Mouse (Mus musculus) common myeloid progenitor, adult 5-6 weeks (primary cell): Measurements from ENCODE around the gene Crlf1. TPM values are rescaled to one million over a fixed set of nuclear protein-coding genes. Genes with fewer than 3 reads are reported as not detected.

Source experiments
- ATAC-seq: replicated peaks from 2 replicates; pipeline ENCODE4 v1.8.0; 2016; ENCODE audit warnings: low read depth, mild to moderate bottlenecking, moderate TSS enrichment, inconsistent platforms; ENCODE audit not compliant: poor library complexity, severe bottlenecking
- total RNA-seq: library from RNA; stranded (forward); fragments of 200-1000, 187-1606 nt; gene quantifications from 2 replicates; pipeline ENCODE4 v1.2.3, GENCODE M21; 2017

Crlf1 gene
- total RNA-seq, 1 experiment from 2014 or later = not detected

DNA sequence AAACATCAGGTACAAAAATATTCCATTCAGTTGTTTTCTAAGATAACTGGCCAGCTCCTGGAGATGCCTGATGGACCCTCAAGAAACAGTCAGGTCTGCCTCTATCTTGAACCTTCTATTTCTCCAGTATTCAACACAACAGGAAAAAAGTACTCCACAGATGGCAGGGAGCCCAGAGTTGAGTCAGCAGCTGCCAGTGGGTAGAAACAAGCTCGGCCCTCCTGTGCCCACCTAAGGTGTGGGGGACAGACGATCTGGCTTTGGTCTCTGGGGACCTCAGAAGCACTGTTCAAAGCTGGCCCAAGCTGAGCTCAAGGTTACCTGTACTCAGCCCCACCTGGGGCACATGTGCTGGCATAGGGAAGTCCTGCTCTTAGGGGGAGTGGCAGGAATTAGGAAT is 20.5 kb downstream of the Crlf1 start:
- no peak for ATAC-seq

DNA sequence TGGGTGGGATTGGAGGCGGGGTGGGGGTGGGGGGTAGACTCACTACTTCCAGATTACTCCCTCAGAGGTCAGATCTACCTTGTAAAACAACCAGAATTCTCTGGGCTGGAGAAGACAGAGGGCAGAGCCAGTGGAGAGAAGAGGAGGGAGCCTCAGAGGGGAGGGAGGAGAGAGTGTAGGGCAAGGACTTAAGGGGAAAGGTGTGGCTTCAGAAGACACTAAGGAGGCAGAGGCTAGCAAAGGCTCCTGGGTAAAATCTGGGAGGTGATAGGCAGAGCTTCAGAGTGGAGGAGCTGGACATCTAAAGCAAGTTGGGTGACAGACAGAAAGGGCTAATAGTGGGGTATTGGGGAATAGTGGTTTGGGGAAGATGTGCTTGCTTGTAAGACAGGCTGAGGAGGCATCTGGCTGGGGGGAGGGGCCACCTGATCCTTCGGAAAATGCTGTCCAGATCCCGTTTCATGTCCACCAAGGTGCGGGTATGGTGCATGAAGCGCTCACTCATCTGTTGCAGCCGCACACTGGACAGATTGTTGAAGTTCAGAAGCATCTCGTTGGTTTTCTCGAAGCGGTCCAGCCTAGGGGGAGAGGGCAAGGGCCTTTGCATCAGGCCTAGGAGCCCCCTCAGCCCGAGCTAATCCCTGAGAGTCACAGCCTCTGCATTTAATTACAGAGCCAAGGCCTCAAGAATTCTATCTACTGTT is 25.1 kb downstream of the Crlf1 start:
- no peak for ATAC-seq

DNA sequence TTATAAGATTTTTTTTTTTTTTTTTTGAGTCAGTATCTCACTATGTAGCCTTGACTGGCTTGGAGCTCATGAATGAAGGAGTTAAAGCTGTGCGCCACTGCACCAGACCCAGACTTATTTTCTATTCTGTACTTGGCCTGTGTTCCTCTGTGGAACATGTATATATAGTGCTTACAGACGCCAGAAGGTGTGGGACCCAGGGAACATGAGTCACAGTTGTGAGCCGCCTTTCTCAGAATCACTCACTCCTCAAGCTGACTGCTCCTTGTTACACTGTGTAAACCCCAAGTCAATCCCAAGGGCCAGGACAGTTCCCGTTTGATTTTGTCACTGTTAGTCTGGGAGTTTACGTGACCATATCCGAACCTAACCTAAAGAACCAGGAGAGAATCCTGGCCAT is 26.1 kb downstream of the Crlf1 start:
- ATAC-seq = no peak

DNA sequence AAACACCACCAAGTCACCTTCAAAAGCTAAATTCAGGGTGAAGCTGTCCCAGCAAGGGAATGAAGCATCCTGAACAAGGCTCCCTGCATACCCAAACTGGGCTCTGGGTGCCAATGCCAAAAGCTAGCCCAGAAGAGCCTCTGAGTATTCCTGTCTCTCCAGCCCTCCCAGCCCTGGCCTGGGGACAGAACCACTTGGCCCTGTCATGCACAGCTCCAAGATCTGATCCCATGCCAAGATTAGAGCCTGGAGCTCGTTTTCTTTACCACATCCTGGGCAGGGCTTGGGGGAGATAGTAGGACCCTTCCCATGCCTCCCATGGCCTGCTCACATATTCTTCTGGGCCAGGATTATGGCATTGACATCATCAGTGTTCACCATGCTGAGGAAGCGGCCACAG is 26.6 kb downstream of the Crlf1 start:
- ATAC-seq = no peak

DNA sequence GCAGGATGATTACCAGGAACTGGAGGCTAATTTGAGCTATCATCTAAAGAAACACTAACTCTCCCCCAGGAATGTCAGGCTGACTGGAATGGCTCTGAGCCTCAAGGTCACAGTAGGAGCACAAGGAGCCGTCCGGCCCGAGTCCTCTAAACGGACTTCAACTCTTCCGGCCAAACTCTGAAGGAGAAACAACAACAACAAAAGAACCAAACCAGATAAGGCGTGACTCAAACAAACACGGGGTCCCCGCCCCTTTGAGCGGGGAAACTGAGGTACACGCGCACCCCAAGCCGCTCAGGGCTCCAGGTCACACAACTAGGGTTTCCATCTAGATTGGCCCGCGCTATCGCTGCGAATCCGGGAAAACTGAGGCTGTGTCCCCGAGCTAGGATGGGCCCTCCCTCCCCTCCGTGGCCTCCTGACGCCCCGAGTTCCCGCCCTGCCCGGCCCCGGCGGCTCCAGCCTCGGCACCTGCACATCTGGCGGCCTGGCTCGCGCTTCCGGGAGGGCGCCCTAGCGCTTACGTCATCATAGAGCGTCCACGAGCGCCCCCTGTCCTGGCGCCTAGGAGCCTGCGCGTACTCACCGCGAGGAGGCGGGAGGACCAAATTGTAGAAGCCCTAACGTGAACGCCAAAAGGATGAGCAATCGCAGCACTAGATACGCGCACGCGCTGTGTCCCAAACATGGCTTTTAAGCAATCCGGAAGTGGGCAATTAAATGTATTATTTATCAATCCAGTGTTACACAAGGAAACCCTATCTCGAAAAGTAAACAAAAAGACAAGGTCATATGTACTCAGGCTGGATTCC is 29.8 kb downstream of the Crlf1 start:
- ATAC-seq = peak; percentile 92

DNA sequence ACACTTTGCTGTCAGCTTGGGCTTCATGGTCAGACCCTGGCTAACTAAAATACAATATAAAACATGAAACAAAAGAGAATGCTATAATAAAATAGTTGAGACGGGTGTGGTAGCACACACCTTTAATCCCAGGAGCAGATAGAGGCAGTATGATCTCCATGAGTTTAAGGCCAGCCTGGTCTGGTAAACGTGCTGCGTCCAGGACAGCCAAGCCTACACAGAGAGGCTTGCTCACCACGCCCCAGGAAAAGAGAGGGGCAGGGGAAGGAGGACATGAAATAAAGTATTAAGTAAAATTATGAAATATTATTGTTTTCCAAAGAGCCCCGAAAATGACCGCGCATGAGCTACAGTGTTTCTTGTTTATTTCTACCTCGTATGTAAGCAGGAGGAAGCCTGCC is 34.2 kb downstream of the Crlf1 start:
- ATAC-seq = no peak

DNA sequence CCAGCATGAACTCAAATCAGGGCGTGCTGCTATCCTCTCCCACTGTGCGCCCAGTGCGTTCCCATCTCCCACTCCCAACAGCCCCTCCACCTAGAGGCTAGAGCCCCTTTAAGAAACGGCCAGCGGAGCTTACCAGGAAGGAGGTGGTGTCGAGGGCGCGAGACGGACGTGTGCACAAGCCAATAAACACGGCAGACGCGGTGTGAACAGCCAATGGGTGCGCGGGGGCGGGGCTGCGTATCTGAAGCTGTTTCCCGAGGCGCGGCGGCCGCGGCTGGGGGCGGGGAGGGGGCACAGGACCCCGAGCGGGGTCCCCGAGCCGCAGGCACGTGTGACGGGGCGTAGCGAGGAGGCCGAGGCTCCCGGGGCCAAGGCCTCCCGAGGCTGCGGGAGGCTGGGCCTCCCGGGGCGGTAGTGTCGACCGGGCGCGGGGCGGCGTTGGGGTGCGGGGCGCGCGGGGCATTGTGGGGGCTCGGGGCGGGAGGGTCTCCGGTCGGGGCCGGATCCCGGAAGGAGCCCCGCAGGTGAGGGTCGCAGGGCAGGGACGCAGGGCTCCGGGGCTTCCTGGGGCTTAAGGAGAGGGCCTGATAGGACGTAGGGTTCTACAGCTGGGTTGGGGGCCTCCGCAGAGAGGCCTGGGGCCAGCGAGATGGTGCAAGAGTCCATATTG is 34.7 kb downstream of the Crlf1 start, which contains the start of the genes Fkbp8 and Kxd1:
Fkbp8 (plus strand) TSS at position 213 of the 670 bp plus-strand sequence.
Kxd1 (minus strand) TSS at position 445 of the 670 bp plus-strand sequence.
- peak; percentile 85 for ATAC-seq

DNA sequence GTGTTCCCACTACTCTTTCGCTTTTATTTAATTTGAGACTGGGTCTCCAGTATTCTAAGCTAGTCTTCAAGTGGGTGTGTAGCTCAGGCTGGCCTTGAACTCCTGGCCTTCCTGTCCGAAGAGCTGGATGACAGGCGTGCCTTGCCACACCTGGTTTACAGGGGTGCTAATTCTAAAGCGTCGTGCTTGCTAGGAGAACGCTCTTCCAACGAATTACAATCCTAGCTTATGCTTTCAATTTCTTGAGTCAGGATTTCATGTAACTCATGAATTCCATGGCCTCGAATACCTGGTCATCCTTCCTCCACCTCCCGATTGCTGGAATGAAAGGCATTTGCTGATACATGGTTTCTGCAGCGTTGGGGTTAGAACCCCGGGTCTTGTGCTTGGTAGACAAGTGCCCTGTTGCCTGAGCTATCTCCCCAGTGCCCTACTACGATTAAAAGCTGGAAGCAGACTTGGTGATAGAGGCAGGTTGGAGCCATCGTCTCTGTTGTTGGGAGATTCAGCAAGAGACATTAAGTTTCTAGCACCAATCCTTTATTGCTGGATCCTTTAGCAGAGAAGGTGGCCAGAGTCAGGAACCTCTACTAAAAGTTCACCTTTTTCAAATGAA is 35.3 kb downstream of the Crlf1 start:
- no peak for ATAC-seq

DNA sequence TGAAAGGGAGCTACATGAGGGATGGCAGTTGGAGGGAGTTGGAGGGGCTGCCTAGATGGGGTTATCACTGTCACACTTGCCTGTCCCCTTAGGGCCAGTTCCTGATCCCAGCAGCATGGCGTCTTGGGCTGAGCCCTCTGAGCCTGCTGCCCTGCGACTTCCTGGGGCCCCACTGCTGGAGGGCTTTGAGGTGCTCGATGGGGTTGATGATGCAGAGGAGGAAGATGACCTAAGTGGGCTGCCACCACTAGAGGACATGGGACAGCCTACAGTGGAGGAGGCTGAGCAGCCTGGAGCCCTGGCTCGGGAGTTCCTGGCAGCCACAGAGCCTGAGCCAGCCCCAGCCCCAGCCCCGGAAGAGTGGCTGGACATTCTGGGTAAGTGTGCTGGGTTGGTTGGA is 36.3 kb downstream of the Crlf1 start:
- no peak for ATAC-seq

DNA sequence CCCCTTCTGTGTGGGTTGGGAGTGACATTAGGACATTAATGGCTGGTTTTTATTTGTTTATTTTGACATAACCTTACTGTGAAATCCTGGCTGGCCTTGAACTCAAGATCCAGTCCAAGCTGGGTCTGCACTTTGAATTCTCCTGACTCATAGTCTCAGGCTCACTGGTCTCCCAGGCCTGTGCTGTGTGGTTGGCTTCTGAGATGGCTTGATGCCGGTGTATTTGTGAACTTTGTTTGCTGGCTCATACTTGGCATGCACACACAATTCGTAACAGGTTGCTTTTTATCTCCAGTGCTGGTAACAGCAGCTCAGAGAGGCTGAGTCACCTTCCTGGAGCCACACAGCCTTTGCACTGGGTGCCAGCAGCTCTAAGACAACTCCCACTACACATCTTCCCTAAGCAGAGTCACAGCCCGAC is 36.8 kb downstream of the Crlf1 start:
- no peak for ATAC-seq

DNA sequence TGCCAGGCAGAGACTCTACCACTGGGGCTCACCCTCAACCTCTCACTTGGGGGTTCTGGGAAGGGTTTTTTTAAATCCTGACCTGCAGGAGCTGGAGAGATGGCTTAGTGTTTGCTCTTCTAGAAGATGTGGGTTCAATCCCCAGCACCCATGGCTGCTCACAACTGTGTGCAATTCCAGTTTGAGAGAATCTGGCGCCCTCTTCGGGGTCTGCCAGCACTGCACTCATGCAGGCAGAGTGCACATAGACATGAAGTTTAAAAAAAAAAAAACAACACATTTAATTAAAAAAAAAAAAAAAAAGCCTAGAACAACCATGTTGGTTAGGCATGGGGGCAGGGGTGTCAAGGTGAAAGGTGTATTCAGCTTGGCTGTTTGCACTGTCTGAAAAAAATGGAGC is 37.4 kb downstream of the Crlf1 start:
- no peak for ATAC-seq

DNA sequence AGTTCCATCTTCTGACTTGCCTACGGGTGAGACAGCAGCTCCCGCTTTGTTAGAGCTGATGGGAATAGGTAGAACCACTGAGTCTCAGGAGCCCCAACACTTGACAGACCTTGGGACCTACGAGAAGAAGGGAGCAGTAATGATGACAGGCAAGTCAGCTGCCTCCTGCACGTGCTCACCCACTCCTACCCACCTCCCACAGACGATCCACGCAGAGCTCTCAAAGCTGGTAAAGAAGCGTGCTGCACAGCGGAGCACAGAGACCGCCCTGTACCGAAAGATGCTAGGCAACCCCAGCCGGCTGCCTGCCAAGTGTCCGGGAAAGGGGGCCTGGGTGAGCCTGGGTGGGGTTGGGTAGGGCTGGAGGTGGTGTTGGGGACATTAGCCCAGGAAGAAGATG is 41.3 kb downstream of the Crlf1 start:
- ATAC-seq = no peak

DNA sequence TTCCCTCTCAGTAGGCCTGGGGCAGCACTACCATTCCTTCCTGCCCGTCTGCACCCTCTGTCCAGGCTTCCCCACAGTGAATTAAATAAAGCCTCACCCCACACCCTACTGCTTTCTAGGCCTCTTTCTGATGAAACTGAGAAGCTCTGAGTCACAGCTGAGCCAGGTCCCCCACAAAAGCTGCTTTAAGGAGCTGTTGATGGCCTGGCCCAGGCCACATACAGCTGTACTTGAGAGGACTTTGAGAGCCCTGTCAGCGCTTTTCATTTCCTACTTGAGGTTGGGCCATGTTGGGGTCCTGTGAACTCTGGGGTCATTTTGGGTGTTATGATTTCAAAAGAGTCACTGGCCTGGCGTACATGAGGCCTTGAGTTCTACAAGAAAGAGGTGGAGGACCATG is 42.3 kb downstream of the Crlf1 start:
- ATAC-seq = no peak

DNA sequence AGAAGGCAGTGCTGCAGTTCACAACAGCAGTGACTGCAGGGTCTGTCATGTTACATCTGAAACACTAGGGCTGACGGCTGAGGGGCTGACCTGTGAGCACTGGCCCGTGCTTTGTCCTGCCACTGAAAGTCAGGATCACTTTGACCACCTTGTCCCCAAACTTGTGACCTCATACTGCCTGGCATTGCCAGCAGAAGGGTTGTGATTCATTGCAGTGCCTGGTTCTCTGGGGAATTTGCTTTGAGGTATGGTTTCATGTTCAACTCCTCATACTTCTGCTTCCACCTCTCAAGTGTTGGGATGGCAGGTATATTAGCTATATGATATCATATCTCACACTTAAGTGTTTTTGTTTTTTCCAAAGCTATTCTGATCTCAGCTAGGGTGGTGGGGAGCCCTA is 42.7 kb downstream of the Crlf1 start:
- ATAC-seq = no peak

DNA sequence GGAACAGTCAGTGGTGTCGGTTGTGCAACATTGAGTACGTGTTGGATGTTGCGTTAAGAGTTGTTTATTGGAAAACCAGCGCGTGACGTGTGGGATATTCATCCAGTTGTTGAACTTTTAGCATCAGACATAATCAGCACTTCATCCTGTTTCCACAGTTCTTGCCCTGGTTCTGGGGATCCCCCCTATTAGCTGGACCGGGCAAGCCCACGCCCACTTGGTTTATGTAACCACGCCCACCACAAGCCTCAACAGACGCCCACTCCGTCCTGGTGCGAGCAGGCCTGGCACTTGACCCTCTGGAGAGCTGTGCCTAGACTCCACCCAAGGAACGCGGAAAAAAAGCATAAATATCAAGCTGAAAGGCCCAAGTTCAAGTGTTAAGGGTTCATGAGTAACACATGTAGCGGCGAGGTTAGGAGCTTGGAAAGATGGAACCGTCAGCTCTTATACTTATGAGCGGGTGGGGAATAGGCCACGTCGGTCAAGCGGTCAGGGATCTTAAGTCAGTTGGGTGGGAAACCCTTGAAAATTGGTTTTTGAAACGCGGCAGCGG is 45.1 kb downstream of the Crlf1 start:
- peak; percentile 17 for ATAC-seq

DNA sequence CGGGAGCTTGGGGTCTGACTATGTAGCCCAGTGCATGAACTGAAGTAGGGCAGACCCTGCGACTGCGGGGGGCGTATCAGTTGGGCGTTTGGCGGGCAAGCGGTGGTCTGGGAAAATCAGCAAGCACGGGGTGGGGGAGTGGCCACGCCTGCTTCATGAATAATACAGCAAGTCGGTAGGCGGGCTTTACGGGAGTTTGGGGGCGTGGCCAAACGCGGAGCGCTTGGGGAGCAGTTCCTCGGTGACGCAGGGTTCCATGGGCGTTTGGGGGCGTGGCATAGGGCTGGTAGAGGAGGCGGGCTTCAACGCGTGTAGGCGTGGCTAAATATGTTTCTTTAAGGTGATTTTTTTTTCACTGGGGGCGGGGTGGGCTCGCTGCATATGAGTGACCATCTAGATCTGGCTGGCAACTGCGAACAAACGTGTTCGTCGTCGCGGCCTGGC is 45.7 kb downstream of the Crlf1 start:
- ATAC-seq = peak; percentile 74

DNA sequence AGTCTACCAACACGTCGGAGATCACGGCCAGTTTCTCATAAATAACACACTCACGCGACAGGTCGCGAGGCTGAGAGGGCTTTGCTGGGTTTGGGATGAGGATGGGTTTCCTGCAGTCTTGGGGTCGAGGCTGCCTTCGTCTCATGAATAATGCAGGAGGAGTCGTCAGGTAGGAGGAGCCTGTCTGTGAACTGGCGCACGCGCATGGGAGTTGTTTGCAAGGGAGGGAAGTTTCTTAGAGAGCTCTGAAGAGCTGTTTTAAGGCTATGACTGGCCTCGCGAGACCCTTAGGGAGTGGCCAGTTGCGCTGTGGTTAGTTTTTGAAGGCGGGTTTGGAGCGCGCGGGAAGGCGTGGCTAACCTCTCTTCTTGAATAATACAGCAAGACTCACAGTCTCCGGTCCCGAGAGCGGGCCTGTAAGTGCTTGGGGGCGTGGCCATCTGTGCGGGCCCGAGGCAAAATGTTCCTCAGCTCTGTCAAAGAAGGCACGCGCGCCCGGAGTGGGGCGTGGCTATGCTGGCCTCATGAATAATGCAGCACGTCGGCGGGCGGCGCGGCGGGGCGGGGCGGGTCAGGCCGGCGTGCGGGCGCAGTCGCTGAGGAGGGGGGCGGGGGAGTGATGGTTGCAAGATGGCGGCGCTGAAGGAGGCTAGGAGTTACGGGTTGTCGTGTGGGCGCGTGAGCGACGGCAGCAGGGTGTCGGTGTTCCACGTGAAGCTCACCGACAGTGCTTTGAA is 46.3 kb downstream of the Crlf1 start, which contains the start of gene Ell:
Ell (plus strand) TSS at position 381 of the 737 bp plus-strand sequence.
- ATAC-seq = peak; percentile 67

DNA sequence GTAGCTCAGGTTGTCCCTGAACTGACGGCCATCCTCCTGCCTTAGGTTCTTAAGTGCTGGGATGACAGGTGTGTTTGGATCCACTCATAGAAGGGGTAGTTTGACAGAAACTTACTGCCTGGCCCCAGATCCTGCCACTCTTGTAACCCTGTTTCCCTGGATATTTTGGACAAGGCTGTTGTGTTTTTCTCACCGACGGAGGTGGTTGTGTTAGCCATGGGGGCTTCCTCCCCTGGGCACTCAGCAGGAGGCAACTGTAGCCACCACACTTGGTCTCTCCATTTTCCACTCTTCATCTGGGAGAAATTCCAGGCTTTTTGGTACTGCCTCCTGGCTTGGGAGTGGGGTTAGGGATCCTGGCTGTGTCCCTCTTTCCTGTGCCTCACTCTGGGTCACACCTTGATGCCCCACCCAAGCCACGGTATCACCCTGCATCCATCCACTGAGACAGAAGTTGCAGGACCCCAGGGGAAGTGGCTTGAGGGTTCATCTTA is 47.1 kb downstream of the Crlf1 start:
- no peak for ATAC-seq

DNA sequence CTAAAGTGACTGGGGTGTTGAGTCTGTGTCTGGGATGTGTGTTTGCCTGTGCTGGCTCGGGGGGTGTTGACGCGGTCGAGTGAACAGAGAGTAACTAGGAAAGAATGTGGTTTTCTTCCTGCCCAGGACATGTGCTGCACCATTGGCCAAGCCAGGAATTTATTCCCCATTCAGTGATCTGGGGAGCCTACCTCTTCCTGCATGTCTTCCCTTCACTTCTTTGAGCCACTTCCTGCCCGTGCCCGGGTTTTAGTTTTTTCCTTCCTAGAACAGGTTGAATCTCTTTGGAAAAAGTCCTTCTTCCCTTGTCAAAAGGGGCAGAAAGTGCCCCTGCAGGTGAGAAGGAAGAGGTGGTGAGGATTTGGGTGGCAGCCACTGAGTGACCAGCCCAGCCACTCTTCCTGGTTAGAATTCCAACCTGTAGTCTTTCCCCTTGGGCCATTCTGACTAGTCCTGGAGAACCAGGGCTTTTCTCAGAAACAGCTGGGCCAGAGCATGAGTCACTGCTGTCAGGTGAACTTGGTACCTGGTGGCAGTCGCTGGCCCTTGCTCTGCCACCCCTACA is 47.6 kb downstream of the Crlf1 start:
- ATAC-seq = no peak
